Mouse (Mus musculus): ENCODE measurements at regions not wholly inside any gene's neighbourhood (a gene's known extent, or its start where the extent isn't known, plus 50 kb on each side); places are given as distances from the start of the nearest gene placed in this dataset.

DNA sequence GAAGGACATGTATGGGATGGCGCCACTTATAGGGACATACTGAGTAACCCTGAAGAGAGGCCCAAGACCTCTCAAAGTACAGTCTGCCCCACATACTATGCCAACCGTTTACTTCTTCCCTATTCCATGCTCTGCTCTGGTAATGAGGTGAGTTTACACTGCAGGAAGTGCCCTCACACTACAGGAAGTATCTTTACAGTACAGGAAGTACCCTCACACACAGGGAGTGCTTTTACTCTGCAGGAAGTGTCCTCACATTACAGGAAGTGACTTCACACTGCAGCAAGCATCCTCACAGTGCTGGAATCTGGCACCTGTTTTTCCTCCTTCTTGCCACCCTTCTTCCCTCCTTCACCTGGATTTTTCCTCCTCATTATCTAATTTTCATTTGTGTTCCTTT, 331.4 kb downstream of the Fam49a start:
- TF ChIP-seq CTCF (IDR thresholded peaks at IDR 0.05; ENCODE audit: control insufficient read depth, insufficient read depth, low read length) (no peak), POLR2A (IDR thresholded peaks at IDR 0.05; ENCODE audit: borderline replicate concordance, control insufficient read depth, low read depth, low read length) (no peak)
